Comparison of ENCODE assay signal across 16 mouse cellular contexts in the genomic region with DNA sequence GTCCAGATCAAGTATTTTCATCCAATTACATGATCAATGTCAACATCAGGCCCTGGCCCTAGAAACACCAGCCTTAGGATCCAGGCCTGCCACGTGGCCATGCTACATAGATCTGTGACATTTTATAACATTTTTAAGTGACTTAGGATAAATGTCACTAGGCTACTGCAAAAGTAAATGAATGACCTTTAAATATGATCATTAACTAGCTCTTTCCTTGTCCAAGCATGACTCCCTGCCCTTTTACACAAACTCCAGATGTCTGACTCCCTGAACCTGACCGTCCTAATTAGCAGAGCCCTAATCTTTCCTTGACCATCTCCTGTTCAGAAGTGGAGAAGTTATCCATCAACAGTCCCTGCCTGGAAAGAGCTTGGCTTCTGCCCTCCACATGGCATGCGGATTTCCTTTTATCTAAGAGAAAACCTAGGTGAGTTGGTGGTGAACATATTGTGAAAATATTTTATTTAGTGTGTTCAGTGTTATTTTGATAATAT.
"Had no signal": no experiment of that assay in that cellular context is flagged by ENCODE, and none has a peak within 500 bp of the region (broad histone marks: within the 10 kb centered on the region; RNA-seq: fewer than 3 reads in every experiment).

No protein-coding gene starts in this region.

- H3K27me3 ChIP-seq: limb, embryonic 15.5 days; liver, embryonic 15.5 days; midbrain, embryonic 15.5 days; neural tube, embryonic 12.5 days had no signal

- H3K27ac ChIP-seq: layer of hippocampus, adult 2 months; limb, embryonic 15.5 days; liver, embryonic 15.5 days; midbrain, embryonic 10.5 days; midbrain, embryonic 15.5 days; neural tube, embryonic 12.5 days had no signal

- H3K9ac ChIP-seq: limb, embryonic 15.5 days; liver, embryonic 15.5 days; lung, embryonic 14.5 days; midbrain, embryonic 15.5 days; neural tube, embryonic 12.5 days had no signal

- H3K4me3 ChIP-seq: layer of hippocampus, adult 2 months; limb, embryonic 15.5 days; liver, embryonic 15.5 days; midbrain, embryonic 10.5 days; midbrain, embryonic 15.5 days; neural tube, embryonic 12.5 days had no signal

- ATAC-seq: hindbrain, embryonic 16.5 days; inflammation-experienced regulatory T-cells, adult 6 months; midbrain, embryonic 15.5 days had no signal

- H3K9me3 ChIP-seq: limb, embryonic 15.5 days; liver, embryonic 15.5 days; midbrain, embryonic 10.5 days; midbrain, embryonic 15.5 days; neural tube, embryonic 12.5 days had no signal

- DNase-seq: lung, embryonic 14.5 days; lung, postnatal 10 days; lung, postnatal 4 days; retina, postnatal 1 day; right cerebral cortex, postnatal 4 days; spleen, adult 18-20 months; thymus, adult 18-20 months; thymus, postnatal 25 days had no signal

- H3K36me3 ChIP-seq: limb, embryonic 15.5 days; liver, embryonic 15.5 days; midbrain, embryonic 10.5 days; midbrain, embryonic 15.5 days; neural tube, embryonic 12.5 days had no signal

- H3K4me2 ChIP-seq: limb, embryonic 15.5 days; liver, embryonic 15.5 days; lung, embryonic 14.5 days; midbrain, embryonic 15.5 days; neural tube, embryonic 12.5 days had no signal

- H3K4me1 ChIP-seq: limb, embryonic 15.5 days; liver, embryonic 15.5 days; midbrain, embryonic 10.5 days; midbrain, embryonic 15.5 days; neural tube, embryonic 12.5 days had no signal
